Mouse (Mus musculus) gastrocnemius, adult 2 months (tissue): ENCODE data around the gene Tmco1. TPM values are rescaled to one million over a fixed set of nuclear protein-coding genes. Genes with fewer than 3 reads are reported as not detected.

Experiments used
- DNase-seq: peaks from one replicate; pipeline ENCODE4 v3.0.0; 2022
- H3K27ac ChIP-seq: fragments of 200-600 bp; 2 replicates; pipeline ENCODE4 v1.8.1; 2022; ENCODE audit warnings: mild to moderate bottlenecking
- H3K4me3 ChIP-seq: fragments of 200-600 bp; 2 replicates; pipeline ENCODE4 v1.8.1; 2022; ENCODE audit warnings: mild to moderate bottlenecking, moderate library complexity
- CTCF ChIP-seq: fragments of 200-600 bp; IDR thresholded peaks from 2 replicates; pipeline ENCODE4 v1.8.1; 2022; ENCODE audit warnings: antibody characterized with exemption, mild to moderate bottlenecking, moderate library complexity
- intact Hi-C: fragments of 180-260 bp; cut with DNase I; formaldehyde crosslinking; loops from one replicate; pipeline ENCODE4 v1.15.1; 2025
- microRNA-seq: library from miRNA; unstranded; fragments of <30 nt; microRNA quantifications from one replicate; pipeline ENCODE4 v1.2.0, GENCODE M21; 2021
- total RNA-seq, 2 experiments: library from RNA; stranded (reverse); gene quantifications; 2 replicates each; pipeline ENCODE4 v1.2.3; 2021

Gene Tmco1
- total RNA-seq, 2 experiments from 2014 or later, result 33.2 to 40.4 TPM

GRCm38 (mm10) chr1:167372739-167373138, 64.6 kb downstream of the Tmco1 start:
- DNase-seq, result no peak
- intact Hi-C loops, result no loop called here
- Histone ChIP-seq H3K27ac (no peak overlapping the region), H3K4me3 (no peak overlapping the region)
- no peak for TF ChIP-seq CTCF

- intact Hi-C loops, result no loop called here
- Histone ChIP-seq H3K27ac (no peak overlapping the region), H3K4me3 (no peak overlapping the region)
- no peak for DNase-seq
- no peak for TF ChIP-seq CTCF
Observed at GRCm38 (mm10) chr1:167374003-167374784, 66.0 kb downstream of the Tmco1 start.

- no peak overlapping the region for H3K27ac ChIP-seq
- no peak for DNase-seq
- no peak for TF ChIP-seq CTCF
- intact Hi-C loops, result no loop called here
- no peak overlapping the region for H3K4me3 ChIP-seq
Observed at GRCm38 (mm10) chr1:167374942-167375341, 66.8 kb downstream of the Tmco1 start.

- DNase-seq, result peak; percentile 49
- TF ChIP-seq CTCF, result no peak
- Histone ChIP-seq H3K27ac (peak overlapping the region; percentile 83), H3K4me3 (no peak overlapping the region)
- intact Hi-C loops, result no loop called here
Observed at GRCm38 (mm10) chr1:167378019-167378418, 69.8 kb downstream of the Tmco1 start.

- Histone ChIP-seq H3K4me3 (no peak overlapping the region), H3K27ac (no peak overlapping the region)
- peak; percentile 57 for DNase-seq
- TF ChIP-seq CTCF, result no peak; the same call in 1 of the 2 replicates
- intact Hi-C loops, result no loop called here
Observed at GRCm38 (mm10) chr1:167379751-167380150, 71.6 kb downstream of the Tmco1 start.

GRCm38 (mm10) chr1:167380223-167380622, 72.0 kb downstream of the Tmco1 start:
- no peak overlapping the region for H3K4me3 ChIP-seq
- DNase-seq, result no peak
- peak overlapping the region; percentile 13; the same call in 1 of the 2 replicates for H3K27ac ChIP-seq
- TF ChIP-seq CTCF, result no peak
- intact Hi-C loops, result no loop called here

- Histone ChIP-seq H3K27ac (peak overlapping the region; percentile 17; the same call in 1 of the 2 replicates), H3K4me3 (no peak overlapping the region)
- DNase-seq, result no peak
- intact Hi-C loops, result no loop called here
- no peak for TF ChIP-seq CTCF
Observed at GRCm38 (mm10) chr1:167381050-167382015, 73.2 kb downstream of the Tmco1 start.

- TF ChIP-seq CTCF, result no peak
- no peak overlapping the region; the same call in 1 of the 2 replicates for H3K27ac ChIP-seq
- DNase-seq, result no peak
- H3K4me3 ChIP-seq, result no peak overlapping the region
- intact Hi-C loops, result no loop called here
Observed at GRCm38 (mm10) chr1:167382316-167382715, 74.1 kb downstream of the Tmco1 start.

- intact Hi-C loops, result no loop called here
- no peak for DNase-seq
- no peak for TF ChIP-seq CTCF
- H3K4me3 ChIP-seq, result no peak overlapping the region
- no peak overlapping the region for H3K27ac ChIP-seq
Observed at GRCm38 (mm10) chr1:167382763-167383162, 74.6 kb downstream of the Tmco1 start.

GRCm38 (mm10) chr1:167383178-167383577, 75.0 kb downstream of the Tmco1 start:
- no peak for TF ChIP-seq CTCF
- H3K27ac ChIP-seq, result no peak overlapping the region
- intact Hi-C loops, result no loop called here
- no peak overlapping the region for H3K4me3 ChIP-seq
- DNase-seq, result no peak

Small RNAs within 50 kb of the gene (microRNA-seq; reads per million reads assigned to microRNA genes)
- gene Gm25911, result not detected
- not detected for gene Mir6347

Other genes starting within 250 kb of the Tmco1 start
- 10 to 100 TPM; 14.1 to 22.4 TPM for gene Uck2, start 23.1 kb upstream of the Tmco1 start, total RNA-seq
- 1 to 10 TPM; 4.1 to 5.8 TPM for gene Aldh9a1, start 41.6 kb downstream of the Tmco1 start, total RNA-seq
- gene Mgst3, start 85.5 kb downstream of the Tmco1 start, total RNA-seq, result 100 to 1,000 TPM; 147 to 151 TPM
- 10 to 100 TPM in 1 of 2 experiments, 1 to 10 TPM in 1; 6.5 to 13.1 TPM for gene Lrrc52, start 158.4 kb downstream of the Tmco1 start, total RNA-seq